Mouse (Mus musculus) embryonic fibroblast, embryonic 13.5 days (primary cell): ENCODE data around the gene Stim1.

Experiments used
- CTCF ChIP-seq: IDR thresholded peaks from 2 replicates; pipeline ENCODE4 v1.5.1; 2011; ENCODE audit warnings: mild to moderate bottlenecking, control low read depth, low read length, moderate library complexity, borderline replicate concordance; ENCODE audit not compliant: insufficient read depth
- POLR2A ChIP-seq: IDR thresholded peaks from 2 replicates; pipeline ENCODE4 v1.6.1; 2011; ENCODE audit warnings: low read depth, mild to moderate bottlenecking, control low read depth, low read length, moderate library complexity

- TF ChIP-seq POLR2A: no peak
- no peak for TF ChIP-seq CTCF
Measured at GRCm38 (mm10) chr7:102239591-102239990, 28.0 kb upstream of the Stim1 start.
